Mouse (Mus musculus): ENCODE measurements around the gene Ankrd65.

The Ankrd65 gene

GRCm38 (mm10) chr4:155846871-155847578 is 56.8 kb downstream of the Ankrd65 start, which contains the start of gene Dvl1:
Gene Dvl1, plus strand, starts transcription at chr4:155847402.
- peak; percentile 73 for DNase-seq (ENCODE audit: low read depth, low spot score)

- peak; percentile 49 for DNase-seq (ENCODE audit: low read depth, low spot score)
Observed at GRCm38 (mm10) chr4:155847591-155848352, 57.5 kb downstream of the Ankrd65 start.

DNA sequence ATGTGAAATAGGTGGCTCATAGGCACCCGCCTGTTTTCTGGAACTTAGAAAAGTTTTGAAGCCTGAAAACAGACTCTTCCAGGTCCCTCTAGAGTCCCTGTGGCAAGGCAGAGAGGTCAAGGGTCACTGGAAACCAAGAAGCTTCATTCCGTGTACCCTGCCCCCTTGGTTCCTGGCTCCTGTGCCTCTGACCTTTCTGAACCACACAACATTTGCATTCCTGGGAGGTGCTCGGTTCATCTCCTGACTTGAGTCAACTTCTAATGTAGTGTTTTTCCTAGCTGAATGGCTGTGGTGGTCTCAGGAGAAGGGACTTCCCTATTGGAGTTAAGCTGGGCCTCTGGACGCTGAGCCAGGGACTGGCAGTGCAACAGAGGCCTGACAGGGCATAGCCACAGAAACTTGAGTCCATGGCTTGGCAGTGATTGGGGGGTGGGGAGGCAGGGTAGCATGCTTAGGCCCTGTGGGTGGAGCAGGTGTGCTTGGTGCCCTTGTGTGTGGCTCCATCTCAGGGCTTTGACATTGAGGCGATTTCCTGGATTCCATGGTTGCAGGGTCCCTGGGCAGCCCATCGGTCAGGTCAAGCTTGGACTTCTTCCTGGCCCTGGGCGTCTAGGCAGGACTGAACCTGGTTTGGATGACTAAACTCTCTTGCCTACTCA is 58.3 kb downstream of the Ankrd65 start:
- DNase-seq (ENCODE audit: low read depth, low spot score): no peak
